Mouse (Mus musculus): ENCODE data around the gene Supt6.

DNA sequence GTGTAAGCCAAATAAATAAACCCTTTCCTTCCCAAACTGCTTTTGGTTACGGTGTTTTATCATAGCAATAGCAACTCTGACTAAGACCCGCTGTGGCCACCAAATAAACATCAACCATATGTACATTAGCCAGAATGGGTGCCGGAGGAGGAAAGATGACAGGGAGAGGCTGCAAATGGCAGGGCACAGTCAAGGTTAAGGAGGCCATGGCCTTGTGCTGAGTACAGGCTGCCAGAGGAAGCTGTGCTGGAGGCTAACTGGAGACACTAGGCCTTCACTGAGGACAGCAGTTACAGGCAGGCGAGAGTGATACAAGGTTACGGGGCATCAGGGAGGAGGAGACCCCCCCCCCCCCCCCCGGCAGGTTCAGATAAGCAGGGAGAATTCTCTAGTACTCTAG, 35.9 kb downstream of the Supt6 start:
- TF ChIP-seq CTCF (IDR thresholded peaks at IDR 0.05; ENCODE audit: extremely low read depth, insufficient read depth, low read length) (no peak), POLR2A (IDR thresholded peaks at IDR 0.05; ENCODE audit: extremely low read depth, insufficient read depth, low read length) (no peak)
